Mouse (Mus musculus): ENCODE measurements at regions not wholly inside any gene's neighbourhood (a gene's known extent, or its start where the extent isn't known, plus 50 kb on each side); places are given as distances from the start of the nearest gene placed in this dataset.

DNA sequence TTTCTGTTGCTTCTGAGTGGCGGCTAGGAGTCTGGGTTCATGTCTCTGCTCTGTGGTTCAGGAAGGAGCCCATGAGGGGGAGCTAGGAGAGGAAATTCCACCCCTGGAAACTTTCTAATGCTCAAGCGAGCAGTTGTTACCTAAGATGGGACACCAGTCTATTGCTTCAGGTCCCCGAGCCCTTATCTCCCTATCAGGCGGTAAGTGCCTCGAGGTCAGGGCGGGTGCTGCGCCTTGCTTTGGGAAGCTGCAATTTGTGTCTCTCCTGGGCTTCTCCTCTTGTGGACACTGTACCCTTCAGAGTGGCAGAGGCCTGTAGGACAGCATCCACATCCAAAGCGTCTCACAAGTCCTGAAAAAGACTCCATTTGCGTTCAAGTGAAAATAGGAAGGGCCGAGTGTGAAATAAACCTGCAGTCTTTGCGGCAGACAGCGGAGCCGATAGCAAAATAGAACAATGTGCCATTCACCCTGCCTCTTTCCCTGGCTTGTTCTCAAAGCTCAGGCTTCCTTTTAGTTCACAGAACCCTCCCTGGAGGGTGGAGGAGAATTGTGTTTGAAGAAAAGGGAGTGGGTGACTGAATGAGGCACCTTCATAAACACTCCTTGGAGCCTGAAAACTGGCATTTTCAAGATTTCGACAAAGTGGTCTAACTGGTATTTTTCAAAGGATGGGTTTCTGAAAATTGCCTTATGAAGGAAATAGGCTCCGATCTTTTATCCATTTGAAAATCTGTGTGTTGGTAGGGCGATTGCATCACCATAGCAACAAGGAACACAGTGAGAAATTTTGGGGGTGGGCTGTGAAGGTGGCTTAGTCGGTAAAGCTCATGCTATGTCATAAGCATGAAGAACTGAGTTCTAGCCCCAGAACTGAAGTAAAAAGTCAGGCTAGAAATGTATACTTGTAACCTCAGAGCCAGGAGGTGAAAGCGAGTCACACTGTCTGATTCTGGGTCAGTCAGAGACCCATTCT lies 87.2 kb upstream of the Cxcr4 start:
- DNase-seq (ENCODE audit: low spot score in 2 of 2) = no peak

DNA sequence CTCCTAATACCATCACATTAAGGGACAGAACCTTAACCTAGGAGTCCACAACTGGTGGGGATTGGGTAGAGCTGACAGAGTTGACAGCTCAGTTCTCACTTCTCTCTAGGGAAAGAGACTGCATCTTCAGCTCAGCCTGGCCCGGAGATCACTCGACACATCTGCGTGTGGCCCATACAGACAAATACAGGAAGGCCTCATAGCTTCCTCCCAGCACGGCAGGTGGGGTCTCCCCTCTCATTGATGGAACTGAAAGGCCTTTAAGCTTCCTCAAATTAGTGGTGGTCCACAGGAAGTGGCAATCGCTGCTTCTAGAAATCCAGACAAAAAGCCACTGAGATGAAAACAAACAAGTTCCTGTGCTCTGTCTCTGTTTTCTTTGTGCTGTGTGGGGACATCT lies 83.4 kb upstream of the Cxcr4 start:
- DNase-seq (ENCODE audit: low spot score in 2 of 2) = no peak

DNA sequence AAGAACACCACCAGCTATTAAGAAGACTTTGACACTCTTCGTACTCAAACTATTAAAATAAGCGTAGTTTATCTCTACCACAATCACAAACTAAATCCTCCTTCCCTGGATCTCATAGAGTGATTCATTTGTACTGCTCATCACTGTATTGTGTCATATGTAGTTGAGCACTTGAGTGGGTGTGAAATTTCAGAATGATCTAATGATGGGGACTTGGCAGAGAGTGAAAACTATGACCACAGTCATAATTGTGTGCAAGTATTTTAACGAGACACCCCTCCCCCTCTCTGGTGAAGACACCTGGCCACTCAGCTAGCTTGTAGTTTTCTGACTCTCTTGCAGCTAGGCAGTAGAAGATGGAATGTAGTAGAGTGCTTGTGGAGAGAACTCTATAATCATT lies 80.2 kb upstream of the Cxcr4 start:
- DNase-seq (ENCODE audit: low spot score in 2 of 2) = no peak

DNA sequence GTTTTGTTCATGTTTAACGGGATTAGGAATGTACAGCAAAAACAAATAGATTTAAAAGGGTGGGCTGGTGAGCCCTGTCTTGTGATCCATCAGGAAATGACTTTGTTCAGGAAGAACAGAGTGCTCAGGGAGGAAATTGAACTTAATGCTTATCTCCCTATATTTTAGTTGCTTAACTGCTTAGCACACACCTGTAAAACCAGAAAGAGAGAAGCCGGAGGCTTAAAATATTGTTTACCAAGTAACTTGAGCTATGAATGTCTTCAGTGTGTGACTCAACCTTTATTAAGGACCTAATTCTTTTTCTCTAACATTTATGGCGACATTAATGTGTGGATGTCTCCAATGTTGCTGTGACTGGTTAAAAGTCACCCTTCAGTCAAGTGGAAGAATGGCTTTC lies 79.4 kb upstream of the Cxcr4 start:
- DNase-seq (ENCODE audit: low spot score in 2 of 2) = no peak

DNA sequence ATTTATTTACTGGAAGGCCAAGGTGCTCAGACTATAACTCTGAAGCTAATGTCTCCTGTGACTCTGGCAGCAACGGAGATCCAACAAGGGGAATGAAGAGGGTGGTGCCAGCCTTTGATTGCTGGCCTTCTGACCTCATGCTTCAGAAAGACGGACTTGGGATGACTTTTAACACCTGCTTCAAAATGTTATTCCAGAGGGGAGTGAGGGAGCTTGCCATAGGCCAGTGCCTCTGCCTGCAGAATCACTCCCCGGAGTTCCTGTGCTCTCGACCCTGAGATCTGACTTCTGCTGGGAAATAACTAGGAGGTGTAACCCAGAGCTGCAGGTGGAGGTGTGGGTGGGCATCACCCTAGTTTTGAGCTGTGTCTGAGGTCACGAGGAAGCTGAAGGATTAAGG lies 78.9 kb upstream of the Cxcr4 start:
- DNase-seq (ENCODE audit: low spot score in 2 of 2) = no peak

DNA sequence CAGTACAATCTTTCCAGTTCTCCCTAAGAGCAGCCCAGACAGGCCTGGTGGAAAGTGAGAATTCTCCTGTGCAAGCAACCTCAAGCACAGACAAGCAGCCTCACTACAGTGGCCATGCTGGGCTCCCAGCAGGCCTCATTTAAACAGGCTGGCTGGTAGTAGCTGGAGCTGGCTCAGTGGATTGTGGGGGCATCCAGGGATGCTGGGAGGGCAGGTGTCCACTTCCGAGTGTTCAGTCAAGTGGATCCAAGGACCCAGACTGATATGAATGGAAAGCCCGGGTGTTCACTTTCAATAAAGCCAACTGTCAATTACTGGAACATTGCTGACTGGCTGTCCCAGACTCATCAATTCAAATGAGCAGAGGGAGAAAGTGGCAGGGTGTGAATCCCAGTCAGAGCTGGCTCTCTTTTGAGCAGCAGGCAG lies 77.2 kb upstream of the Cxcr4 start:
- DNase-seq (ENCODE audit: low spot score in 2 of 2) = peak in 1 of 2 experiments; percentile 49

DNA sequence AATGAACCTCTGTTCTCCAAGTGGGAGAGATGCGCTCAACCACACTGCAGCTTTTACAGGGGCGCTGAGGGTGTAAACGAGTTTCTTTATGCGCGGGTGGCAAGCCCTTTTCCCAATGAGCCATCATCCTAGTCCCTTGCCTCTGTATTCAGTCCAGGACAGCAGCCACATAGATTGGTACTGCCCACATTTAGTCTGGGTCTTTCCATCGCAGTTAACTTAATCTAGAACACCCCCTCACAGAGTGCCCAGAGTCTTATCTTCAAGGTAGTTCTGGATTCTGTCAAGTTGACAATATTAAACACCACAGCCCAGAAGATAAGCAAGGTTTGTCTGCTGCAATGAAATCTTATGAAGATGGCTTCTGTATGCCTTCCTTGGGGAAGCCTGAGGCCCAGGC lies 76.6 kb upstream of the Cxcr4 start:
- no peak for DNase-seq (ENCODE audit: low spot score in 2 of 2)

DNA sequence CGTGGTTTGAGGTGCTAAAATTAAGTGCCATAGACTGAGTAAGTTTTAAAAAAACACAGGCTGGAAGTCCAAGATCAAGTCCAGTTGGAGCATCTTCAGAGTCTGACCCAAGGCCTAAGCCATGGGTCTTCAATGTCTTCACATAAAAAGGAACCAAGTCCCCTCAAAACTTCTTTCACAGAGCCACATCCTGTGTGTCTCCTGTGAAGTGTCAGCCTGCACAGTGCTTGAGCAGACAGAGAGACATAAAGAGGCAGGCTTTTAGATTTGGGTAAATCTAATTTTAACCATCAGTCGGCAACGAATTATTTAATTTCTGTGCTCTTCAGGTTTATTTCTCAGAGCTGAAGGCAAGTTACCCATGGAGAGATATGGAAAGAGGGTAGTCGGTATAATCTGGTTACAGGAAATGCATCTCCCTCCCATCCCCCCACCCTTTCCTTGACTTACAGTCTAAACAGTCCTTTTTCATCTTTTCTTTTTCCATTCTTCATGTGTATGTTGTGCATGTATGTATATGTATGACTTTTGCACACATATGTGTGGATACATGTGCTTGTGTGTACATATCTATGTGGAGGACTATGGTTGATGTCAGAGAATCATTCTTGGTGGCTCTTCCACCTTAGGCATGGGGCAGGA lies 75.1 kb upstream of the Cxcr4 start:
- DNase-seq (ENCODE audit: low spot score in 2 of 2) = no peak

DNA sequence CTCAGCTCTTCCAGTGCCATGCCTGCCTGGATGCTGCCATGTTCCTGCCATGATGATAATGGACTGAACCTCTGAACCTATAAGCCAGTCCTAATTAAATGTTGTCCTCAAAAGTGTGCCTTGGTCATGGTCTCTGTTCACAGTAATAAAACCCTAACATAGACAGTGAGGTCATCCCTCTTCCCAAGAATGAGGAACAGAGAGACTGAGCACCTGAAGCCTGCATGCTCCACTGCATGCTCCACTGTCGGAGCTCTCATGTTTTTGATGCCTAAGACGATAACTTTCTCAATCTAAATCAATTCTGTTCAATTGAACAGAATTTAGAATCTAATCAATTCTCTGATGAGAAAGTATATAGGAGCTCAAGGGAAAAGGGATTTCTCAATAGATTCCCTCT lies 71.1 kb upstream of the Cxcr4 start:
- DNase-seq (ENCODE audit: low spot score in 2 of 2) = no peak

DNA sequence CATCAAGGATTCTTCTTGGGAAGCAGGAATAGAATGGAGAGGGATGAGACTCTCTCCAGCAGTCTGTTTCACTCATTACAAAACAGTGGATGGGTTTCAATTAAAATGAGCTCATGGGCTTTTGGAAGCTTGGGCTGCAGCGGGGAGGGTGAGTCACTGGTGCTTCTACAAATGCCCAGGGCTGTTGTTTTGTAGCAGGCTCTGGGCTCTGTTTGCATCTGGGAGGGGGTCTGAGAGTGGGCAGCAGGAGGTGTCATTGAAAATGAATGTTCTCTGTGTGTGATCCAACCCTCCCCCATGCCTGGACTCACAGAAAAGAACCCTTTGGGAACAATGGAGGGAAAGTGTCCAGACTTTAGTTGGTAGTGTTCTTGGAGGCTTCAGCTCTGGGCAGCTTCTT lies 67.8 kb upstream of the Cxcr4 start:
- DNase-seq (ENCODE audit: low spot score in 2 of 2) = no peak

DNA sequence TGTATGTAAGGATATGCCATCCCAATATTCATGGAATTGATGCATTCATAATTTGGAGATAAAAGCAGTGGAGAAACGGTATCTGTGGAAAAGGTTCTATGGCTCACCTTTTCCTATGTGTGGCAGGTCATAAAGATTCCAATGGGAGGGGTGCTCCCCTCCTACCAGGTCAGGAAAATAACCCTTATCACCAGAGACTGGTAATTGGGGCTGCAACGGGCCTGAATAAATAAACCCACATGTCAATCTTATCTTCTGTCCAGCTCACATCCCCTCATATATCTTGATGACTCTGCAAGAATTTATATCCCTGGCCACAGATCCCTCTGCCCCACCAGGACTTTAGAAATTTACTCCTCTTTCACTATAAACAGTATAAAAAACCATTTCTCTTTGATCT lies 66.7 kb upstream of the Cxcr4 start:
- no peak for DNase-seq (ENCODE audit: low spot score in 2 of 2)

DNA sequence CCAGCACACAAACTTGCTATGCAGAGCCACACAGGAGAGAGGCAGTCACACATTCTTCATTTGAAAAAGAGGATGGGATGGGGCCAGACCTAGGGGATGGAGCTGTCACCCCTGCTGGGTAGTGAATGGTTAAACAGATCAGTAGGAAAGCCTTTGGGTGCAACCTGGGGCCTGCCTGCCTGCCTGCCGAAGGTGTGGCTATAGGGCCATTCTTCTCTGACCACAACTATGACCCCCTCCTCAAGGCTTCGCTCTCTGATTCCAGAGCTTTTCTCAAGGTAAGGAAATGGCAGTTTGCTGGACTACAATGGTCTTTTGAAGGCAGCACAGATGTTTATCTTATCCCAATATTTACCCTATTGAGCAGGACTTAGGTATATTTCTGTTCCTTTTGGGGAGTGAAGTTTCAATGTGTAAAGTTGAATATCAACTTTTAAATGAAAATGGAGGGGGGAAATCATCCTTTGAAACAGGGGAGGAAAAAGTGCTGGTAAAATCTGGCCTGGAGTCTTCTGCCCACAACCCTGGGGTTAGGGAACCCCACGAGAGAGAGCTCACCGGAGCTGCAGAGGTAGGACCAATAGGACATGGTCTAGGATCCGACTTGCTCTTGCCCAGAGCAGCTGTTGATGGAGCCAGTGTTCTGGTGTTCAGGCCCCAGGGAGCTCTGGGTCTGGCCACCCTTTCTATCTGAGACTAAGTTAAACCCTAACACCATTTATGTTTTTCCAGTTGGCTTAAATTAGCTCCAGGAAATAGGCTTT lies 62.2 kb upstream of the Cxcr4 start:
- no peak for DNase-seq (ENCODE audit: low spot score in 2 of 2)

DNA sequence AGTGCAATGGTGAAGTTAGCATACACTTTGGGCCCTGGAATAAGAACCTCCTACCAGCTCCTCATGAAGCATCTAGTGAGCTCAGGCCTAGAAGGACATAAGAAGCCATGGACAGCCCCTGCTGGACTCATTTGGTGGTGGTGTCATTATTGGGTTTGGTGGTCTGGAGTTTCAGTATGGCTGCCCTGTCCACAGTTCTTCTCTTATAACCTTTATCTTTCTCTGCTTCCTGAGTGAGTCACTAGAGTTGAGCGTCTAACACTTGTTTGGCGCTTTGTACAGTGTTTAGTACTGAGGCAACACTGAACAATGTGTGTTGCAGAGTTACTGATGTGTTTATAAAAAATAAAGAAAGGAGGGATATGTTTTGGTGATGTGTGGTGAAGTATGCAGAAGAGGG lies 58.5 kb upstream of the Cxcr4 start:
- no peak for DNase-seq (ENCODE audit: low spot score in 2 of 2)

DNA sequence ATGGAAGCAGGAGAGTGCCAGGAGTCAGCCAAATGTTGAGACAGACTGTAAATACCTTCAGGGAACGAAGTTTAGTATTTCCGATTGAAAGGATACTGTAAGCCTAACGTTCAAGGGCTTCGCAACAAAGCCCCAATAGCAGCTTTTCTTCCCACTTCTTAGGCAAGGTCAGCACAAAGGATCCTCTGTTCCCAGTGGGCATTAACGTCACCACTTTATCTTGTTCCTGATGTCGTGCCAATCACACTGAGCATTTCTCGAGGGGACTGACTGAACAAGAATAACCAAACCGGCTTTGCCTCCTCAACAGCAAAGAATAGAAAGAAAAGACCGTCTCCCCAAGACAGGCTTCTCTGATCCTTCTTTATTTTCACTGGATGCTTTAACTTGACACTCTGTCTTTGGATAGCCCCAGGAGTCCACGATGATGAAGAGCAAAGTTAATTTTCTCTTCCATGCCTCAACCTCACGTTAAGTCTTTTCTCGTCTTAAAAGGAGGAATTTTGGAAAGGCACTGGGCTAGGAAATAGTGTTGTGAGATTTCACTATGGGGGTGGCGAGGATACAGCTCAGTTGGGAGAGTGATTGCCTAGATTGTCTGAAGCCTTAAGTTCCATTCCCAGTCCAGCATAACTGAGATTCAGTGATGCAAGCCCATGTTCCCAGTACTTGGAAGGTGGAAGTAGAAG lies 57.5 kb upstream of the Cxcr4 start:
- DNase-seq (ENCODE audit: low spot score in 2 of 2) = no peak

DNA sequence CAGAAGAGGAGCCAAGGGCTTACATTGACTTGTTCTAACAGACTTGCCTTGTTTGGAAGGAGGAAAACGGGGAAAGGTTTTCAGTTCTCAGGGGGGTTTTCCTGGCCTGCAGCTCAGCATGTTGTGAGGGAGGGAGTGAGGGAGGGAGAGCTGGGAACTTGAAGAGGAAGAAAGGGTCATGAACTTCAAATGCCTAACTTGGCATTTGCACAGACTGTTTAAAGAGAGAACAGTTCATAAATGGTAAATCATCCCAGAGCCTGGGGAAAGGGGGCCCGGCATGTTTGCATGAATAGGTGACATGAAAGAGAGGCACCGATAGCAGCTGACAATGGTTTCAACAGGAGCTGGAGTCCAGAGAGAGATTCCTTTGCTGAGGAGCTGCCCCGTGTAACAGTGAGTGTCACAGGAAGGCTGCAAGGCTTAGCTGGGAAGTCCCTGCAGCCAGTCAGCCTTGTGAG lies 51.3 kb upstream of the Cxcr4 start:
- no peak for DNase-seq (ENCODE audit: low spot score in 2 of 2)

DNA sequence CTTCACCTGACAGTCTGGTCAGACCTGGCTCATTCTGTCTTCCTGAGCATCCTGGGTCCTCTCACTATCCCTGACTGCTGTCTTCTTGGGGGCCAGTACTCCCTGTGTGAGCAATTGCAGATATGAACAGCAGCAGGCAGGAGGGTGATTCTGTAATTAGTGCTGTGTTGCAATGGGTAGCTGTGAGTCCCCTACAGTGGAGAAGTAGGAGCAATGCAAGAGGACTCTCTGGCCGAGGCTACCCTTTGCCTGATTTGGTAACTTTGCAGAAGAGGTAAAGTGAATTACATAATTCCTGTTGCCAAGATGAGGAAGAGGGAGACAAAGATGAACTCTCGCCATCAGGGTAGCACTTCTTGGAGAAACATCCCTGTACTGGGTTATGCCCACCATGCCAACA lies 50.1 kb upstream of the Cxcr4 start:
- no peak for DNase-seq (ENCODE audit: low spot score in 2 of 2)

All from cerebellum, postnatal 4 days (tissue).